Comparison of ENCODE assay signal across 25 mouse cellular contexts in genomic region chr8:70933036-70933435, GRCm38 (mm10). TPM values are rescaled to one million over a fixed set of nuclear protein-coding genes. Genes with fewer than 3 reads are reported as not detected.
DNase-seq lines count a peak whose midpoint lies in the region; ATAC-seq and TF ChIP-seq lines count a peak whose summit lies in the region.
"Had no signal": no experiment of that assay in that cellular context is flagged by ENCODE, and none has a peak within 500 bp of the region (broad histone marks: within the 10 kb centered on the region; RNA-seq: fewer than 3 reads in every experiment).

No protein-coding gene starts in this region.

- H3K9me3 ChIP-seq in forebrain, embryonic 11.5 days (ENCODE audit: control insufficient read depth, low read length): no peaks in the 10 kb centered on the region
- no peaks in the 10 kb centered on the region for H3K9me3 ChIP-seq in forebrain, postnatal 0 days (ENCODE audit: low read length)
- H3K9me3 ChIP-seq in kidney, embryonic 15.5 days (replicated peaks): no peaks in the 10 kb centered on the region
- no peaks in the 10 kb centered on the region for H3K9me3 ChIP-seq in stomach, embryonic 15.5 days
- H3K9me3 ChIP-seq in stomach, postnatal 0 days (ENCODE audit: control insufficient read depth, low read length): no peaks in the 10 kb centered on the region
- H3K9me3 ChIP-seq: embryonic facial prominence, embryonic 10.5 days; embryonic facial prominence, embryonic 12.5 days; forebrain, embryonic 12.5 days; G1E had no signal

- no peaks in the 10 kb centered on the region for H3K27me3 ChIP-seq in forebrain, embryonic 11.5 days (ENCODE audit: control insufficient read depth, insufficient read depth, low read length)
- H3K27me3 ChIP-seq in forebrain, postnatal 0 days (ENCODE audit: insufficient read depth, low read length): no peaks in the 10 kb centered on the region
- H3K27me3 ChIP-seq in kidney, adult 2 months (replicated peaks; ENCODE audit: control insufficient read depth, insufficient read depth, low read length): no peaks in the 10 kb centered on the region
- H3K27me3 ChIP-seq in kidney, embryonic 15.5 days: no peaks in the 10 kb centered on the region
- no peaks in the 10 kb centered on the region for H3K27me3 ChIP-seq in stomach, embryonic 15.5 days (replicated peaks)
- H3K27me3 ChIP-seq in stomach, postnatal 0 days (ENCODE audit: control insufficient read depth, insufficient read depth, low read length): no peaks in the 10 kb centered on the region
- H3K27me3 ChIP-seq: embryonic facial prominence, embryonic 12.5 days; forebrain, embryonic 12.5 days; Patski had no signal

- WGBS in forebrain, embryonic 11.5 days: 94% methylated on average over 4 of the region's 4 CpGs
- WGBS in forebrain, postnatal 0 days: 81% methylated on average over 4 of the region's 4 CpGs
- WGBS in kidney, adult 2 months: 72% methylated on average over 4 of the region's 4 CpGs
- 83% methylated on average over 4 of the region's 4 CpGs for WGBS in kidney, embryonic 15.5 days
- 73% methylated on average over 4 of the region's 4 CpGs for WGBS in stomach, embryonic 15.5 days
- WGBS in stomach, postnatal 0 days: 61% methylated on average over 4 of the region's 4 CpGs

- H3K4me2 ChIP-seq in forebrain, embryonic 11.5 days (ENCODE audit: low read depth, low read length, severe bottlenecking): no peak overlapping the region
- no peak overlapping the region for H3K4me2 ChIP-seq in forebrain, postnatal 0 days (ENCODE audit: low read depth)
- no peak overlapping the region for H3K4me2 ChIP-seq in kidney, embryonic 15.5 days
- no peak overlapping the region for H3K4me2 ChIP-seq in stomach, embryonic 15.5 days
- no peak overlapping the region for H3K4me2 ChIP-seq in stomach, postnatal 0 days (replicated peaks; ENCODE audit: low read depth)
- H3K4me2 ChIP-seq: embryonic facial prominence, embryonic 12.5 days; forebrain, embryonic 12.5 days had no signal

- no peak for TF ChIP-seq POLR2A in kidney, adult 2 months (IDR thresholded peaks at IDR 0.05; ENCODE audit: low read depth, low read length)

- peak; percentile 35 for DNase-seq in forebrain, embryonic 11.5 days (ENCODE audit: low spot score)
- DNase-seq in forebrain, postnatal 0 days: no peak
- DNase-seq in heart, adult 11 months: peak; percentile 76
- DNase-seq in heart, postnatal 4 days: no peak
- peak; percentile 5 for DNase-seq in kidney, adult 2 months
- DNase-seq in stomach, postnatal 0 days (ENCODE audit: low spot score): no peak
- DNase-seq: adrenal gland, adult 8-10 months; adrenal gland, postnatal 14 days; adrenal gland, postnatal 36 days; B cell, adult 2 months; cerebellum, adult 11-12 months; cerebellum, adult 9-10 months; cerebellum, postnatal 10 days; cerebellum, postnatal 25 days had no signal

- TF ChIP-seq EP300 in stomach, postnatal 0 days (optimal IDR thresholded peaks at IDR 0.05): no peak

- TF ChIP-seq CTCF in forebrain, postnatal 0 days (IDR thresholded peaks at IDR 0.05; ENCODE audit: low read depth): no peak
- TF ChIP-seq CTCF in kidney, adult 2 months (conservative IDR thresholded peaks at IDR 0.05; ENCODE audit: insufficient read depth, insufficient read length, low read depth, low read length): no peak
- no peak for TF ChIP-seq CTCF in stomach, postnatal 0 days (IDR thresholded peaks at IDR 0.05; ENCODE audit: low read depth)

- H3K4me3 ChIP-seq in forebrain, embryonic 11.5 days (ENCODE audit: low read depth, low read length): no peak overlapping the region
- H3K4me3 ChIP-seq in forebrain, postnatal 0 days (ENCODE audit: low read depth, low read length): no peak overlapping the region
- no peak overlapping the region for H3K4me3 ChIP-seq in kidney, adult 2 months (ENCODE audit: insufficient read depth, low read depth, low read length)
- H3K4me3 ChIP-seq in kidney, embryonic 15.5 days (replicated peaks): no peak overlapping the region
- H3K4me3 ChIP-seq in stomach, embryonic 15.5 days (replicated peaks): no peak overlapping the region
- H3K4me3 ChIP-seq in stomach, postnatal 0 days (ENCODE audit: low read depth, low read length): no peak overlapping the region
- H3K4me3 ChIP-seq: embryonic facial prominence, embryonic 10.5 days; embryonic facial prominence, embryonic 12.5 days; forebrain, embryonic 12.5 days had no signal

- H3K9ac ChIP-seq in forebrain, embryonic 11.5 days (ENCODE audit: low read length): no peak overlapping the region
- H3K9ac ChIP-seq in forebrain, postnatal 0 days: no peak overlapping the region
- H3K9ac ChIP-seq in kidney, embryonic 15.5 days: no peak overlapping the region
- H3K9ac ChIP-seq in stomach, embryonic 15.5 days: no peak overlapping the region
- H3K9ac ChIP-seq in stomach, postnatal 0 days (ENCODE audit: low read length): no peak overlapping the region
- H3K9ac ChIP-seq: embryonic facial prominence, embryonic 12.5 days; forebrain, embryonic 12.5 days had no signal

- H3K36me3 ChIP-seq in forebrain, embryonic 11.5 days (ENCODE audit: control insufficient read depth, insufficient read depth, low read length): no peaks in the 10 kb centered on the region
- H3K36me3 ChIP-seq in forebrain, postnatal 0 days (ENCODE audit: insufficient read depth): peaks cover 30% of the 10 kb centered on the region
- no peaks in the 10 kb centered on the region for H3K36me3 ChIP-seq in kidney, adult 2 months (ENCODE audit: control insufficient read depth, insufficient read depth, low read length)
- H3K36me3 ChIP-seq in kidney, embryonic 15.5 days: no peaks in the 10 kb centered on the region
- H3K36me3 ChIP-seq in stomach, embryonic 15.5 days: no peaks in the 10 kb centered on the region
- no peaks in the 10 kb centered on the region for H3K36me3 ChIP-seq in stomach, postnatal 0 days (ENCODE audit: control insufficient read depth, insufficient read depth, low read length)
- H3K36me3 ChIP-seq: G1E had no signal

- ATAC-seq in forebrain, embryonic 11.5 days (replicated peaks; ENCODE audit: low FRiP score): no peak
- no peak for ATAC-seq in forebrain, postnatal 0 days
- no peak for ATAC-seq in kidney, embryonic 15.5 days (replicated peaks; ENCODE audit: low FRiP score)
- ATAC-seq in stomach, embryonic 15.5 days (ENCODE audit: insufficient read depth, low FRiP score, low read depth): peak; percentile 37; the same call in 1 of the 2 replicates
- ATAC-seq in stomach, postnatal 0 days (ENCODE audit: low FRiP score, low TSS enrichment): no peak
- ATAC-seq: activated CD4-positive, CD25-positive, alpha-beta regulatory T cell, adult 4 months; CD4-positive, CD25-positive, alpha-beta regulatory T cell, adult 4 months; forebrain, embryonic 14.5 days; Patski had no signal

- no peaks in the 10 kb centered on the region for H3K4me1 ChIP-seq in forebrain, embryonic 11.5 days (replicated peaks; ENCODE audit: control insufficient read depth, insufficient read depth, low read length)
- no peaks in the 10 kb centered on the region for H3K4me1 ChIP-seq in forebrain, postnatal 0 days (ENCODE audit: insufficient read depth)
- H3K4me1 ChIP-seq in kidney, adult 2 months (ENCODE audit: control insufficient read depth, insufficient read depth, low read length): no peaks in the 10 kb centered on the region
- no peaks in the 10 kb centered on the region for H3K4me1 ChIP-seq in kidney, embryonic 15.5 days
- H3K4me1 ChIP-seq in stomach, embryonic 15.5 days: no peaks in the 10 kb centered on the region
- no peaks in the 10 kb centered on the region for H3K4me1 ChIP-seq in stomach, postnatal 0 days (replicated peaks; ENCODE audit: control insufficient read depth, insufficient read depth)
- H3K4me1 ChIP-seq: embryonic facial prominence, embryonic 10.5 days; embryonic facial prominence, embryonic 12.5 days; forebrain, embryonic 12.5 days had no signal

- H3K27ac ChIP-seq in forebrain, embryonic 11.5 days (ENCODE audit: low read depth, low read length): no peak overlapping the region
- H3K27ac ChIP-seq in forebrain, postnatal 0 days (ENCODE audit: low read depth, low read length): no peak overlapping the region
- H3K27ac ChIP-seq in kidney, adult 2 months (ENCODE audit: insufficient read depth, low read depth, low read length): no peak overlapping the region
- H3K27ac ChIP-seq in kidney, embryonic 15.5 days: no peak overlapping the region
- no peak overlapping the region for H3K27ac ChIP-seq in stomach, embryonic 15.5 days
- no peak overlapping the region for H3K27ac ChIP-seq in stomach, postnatal 0 days (replicated peaks)
- H3K27ac ChIP-seq: embryonic facial prominence, embryonic 10.5 days; embryonic facial prominence, embryonic 12.5 days; forebrain, embryonic 12.5 days had no signal

RNA-seq across cellular contexts. Expression of gene Map1s, which starts 27.3 kb away (rescaled TPM):
- 57.3 and 59.9 TPM in 2 replicates for polyA plus RNA-seq in forebrain, embryonic 11.5 days (2014; fragmentation: Nextera tagmentation; extraction: Ambion mirVana)
- total RNA-seq in forebrain, postnatal 0 days (2014; rRNA removed): 57.2 and 68.1 TPM in 2 replicates
- 52.7 and 63.9 TPM in 2 replicates for polyA plus RNA-seq in forebrain, postnatal 0 days (2015; fragmentation: Nextera tagmentation; extraction: Ambion mirVana)
- total RNA-seq in heart, postnatal 4 days (2021): 10 to 100 TPM; 35.2 to 36.0 TPM
- 18.4 and 24.4 TPM in 2 replicates for polyA plus RNA-seq in kidney, adult 2 months (2012; rRNA removed)
- 49.7 and 58.9 TPM in 2 replicates for polyA plus RNA-seq in kidney, embryonic 15.5 days (2015; fragmentation: Nextera tagmentation; extraction: Ambion mirVana)
- 39.5 and 44.7 TPM in 2 replicates for polyA plus RNA-seq in stomach, embryonic 15.5 days (2015; fragmentation: Nextera tagmentation; extraction: Ambion mirVana)
- 15.2 and 15.6 TPM in 2 replicates for polyA plus RNA-seq in stomach, postnatal 0 days (2015; fragmentation: Nextera tagmentation; extraction: Ambion mirVana)

RNA-seq across cellular contexts. Expression of gene Rpl18a, which starts 35.8 kb away (rescaled TPM):
- polyA plus RNA-seq in forebrain, embryonic 11.5 days (2014; fragmentation: Nextera tagmentation; extraction: Ambion mirVana): 2,879 and 3,145 TPM in 2 replicates
- total RNA-seq in forebrain, postnatal 0 days (2014; rRNA removed): 1,945 and 2,194 TPM in 2 replicates
- polyA plus RNA-seq in forebrain, postnatal 0 days (2015; fragmentation: Nextera tagmentation; extraction: Ambion mirVana): 2,793 and 3,853 TPM in 2 replicates
- total RNA-seq in heart, postnatal 4 days (2021): 1,000 to 10,000 TPM; 1,266 to 1,294 TPM
- 3,589 and 3,709 TPM in 2 replicates for polyA plus RNA-seq in kidney, adult 2 months (2012; rRNA removed)
- 4,326 and 4,329 TPM in 2 replicates for polyA plus RNA-seq in kidney, embryonic 15.5 days (2015; fragmentation: Nextera tagmentation; extraction: Ambion mirVana)
- polyA plus RNA-seq in stomach, embryonic 15.5 days (2015; fragmentation: Nextera tagmentation; extraction: Ambion mirVana): 3,920 and 3,932 TPM in 2 replicates
- 4,207 and 4,214 TPM in 2 replicates for polyA plus RNA-seq in stomach, postnatal 0 days (2015; fragmentation: Nextera tagmentation; extraction: Ambion mirVana)

RNA-seq across cellular contexts. Expression of gene Slc5a5, which starts 40.5 kb away (rescaled TPM):
- polyA plus RNA-seq in forebrain, embryonic 11.5 days (2014; fragmentation: Nextera tagmentation; extraction: Ambion mirVana): 0.43 and 0.44 TPM in 2 replicates
- 1.5 and 2.2 TPM in 2 replicates for total RNA-seq in forebrain, postnatal 0 days (2014; rRNA removed)
- polyA plus RNA-seq in forebrain, postnatal 0 days (2015; fragmentation: Nextera tagmentation; extraction: Ambion mirVana): 2.4 and 3.6 TPM in 2 replicates
- under 1 TPM in 1 of 2 experiments, not detected in 1; 0.11 TPM for total RNA-seq in heart, postnatal 4 days (2021)
- polyA plus RNA-seq in kidney, adult 2 months (2012; rRNA removed): 0.19 and 0.31 TPM in 2 replicates
- 0.06 and 0.25 TPM in 2 replicates for polyA plus RNA-seq in kidney, embryonic 15.5 days (2015; fragmentation: Nextera tagmentation; extraction: Ambion mirVana)
- 4.1 and 6.0 TPM in 2 replicates for polyA plus RNA-seq in stomach, embryonic 15.5 days (2015; fragmentation: Nextera tagmentation; extraction: Ambion mirVana)
- 42.8 and 58.5 TPM in 2 replicates for polyA plus RNA-seq in stomach, postnatal 0 days (2015; fragmentation: Nextera tagmentation; extraction: Ambion mirVana)
- total RNA-seq: adrenal gland, adult 18-20 months; adrenal gland, adult 8-10 months; adrenal gland, postnatal 14 days; adrenal gland, postnatal 36 days; G1E had no signal
- polyA plus RNA-seq: activated CD4-positive, CD25-positive, alpha-beta regulatory T cell, adult 4 months; CD4-positive, CD25-positive, alpha-beta regulatory T cell, adult 4 months had no signal

RNA-seq across cellular contexts. Expression of gene Ccdc124, which starts 59.3 kb away (rescaled TPM):
- 165 and 176 TPM in 2 replicates for polyA plus RNA-seq in forebrain, embryonic 11.5 days (2014; fragmentation: Nextera tagmentation; extraction: Ambion mirVana)
- total RNA-seq in forebrain, postnatal 0 days (2014; rRNA removed): 34.7 and 59.9 TPM in 2 replicates
- polyA plus RNA-seq in forebrain, postnatal 0 days (2015; fragmentation: Nextera tagmentation; extraction: Ambion mirVana): 161 and 175 TPM in 2 replicates
- 10 to 100 TPM; 42.6 to 46.2 TPM for total RNA-seq in heart, postnatal 4 days (2021)
- 48.9 and 49.2 TPM in 2 replicates for polyA plus RNA-seq in kidney, adult 2 months (2012; rRNA removed)
- 115 and 123 TPM in 2 replicates for polyA plus RNA-seq in kidney, embryonic 15.5 days (2015; fragmentation: Nextera tagmentation; extraction: Ambion mirVana)
- 90.9 and 91.3 TPM in 2 replicates for polyA plus RNA-seq in stomach, embryonic 15.5 days (2015; fragmentation: Nextera tagmentation; extraction: Ambion mirVana)
- 73.2 and 74.1 TPM in 2 replicates for polyA plus RNA-seq in stomach, postnatal 0 days (2015; fragmentation: Nextera tagmentation; extraction: Ambion mirVana)

Comparison
In these comparisons a context has a peak if more than half of its experiments do, and no peak if none do; other contexts are left out.
1. DNase-seq: peak in forebrain, embryonic 11.5 days (single experiment), heart, adult 11 months (single experiment) and kidney, adult 2 months (single experiment); none in forebrain, postnatal 0 days (single experiment), heart, postnatal 4 days (single experiment) and stomach, postnatal 0 days (single experiment).